Mouse (Mus musculus): ENCODE data around the gene Rhof.
A peak's percentile ranks its signal among the peaks of the same experiment; 100 is the strongest.
"Not testable (repeated sequence)": the region's sequence is repeated elsewhere in the genome, so short reads cannot be mapped to it uniquely, and the experiment has no call there.

Gene Rhof

DNA sequence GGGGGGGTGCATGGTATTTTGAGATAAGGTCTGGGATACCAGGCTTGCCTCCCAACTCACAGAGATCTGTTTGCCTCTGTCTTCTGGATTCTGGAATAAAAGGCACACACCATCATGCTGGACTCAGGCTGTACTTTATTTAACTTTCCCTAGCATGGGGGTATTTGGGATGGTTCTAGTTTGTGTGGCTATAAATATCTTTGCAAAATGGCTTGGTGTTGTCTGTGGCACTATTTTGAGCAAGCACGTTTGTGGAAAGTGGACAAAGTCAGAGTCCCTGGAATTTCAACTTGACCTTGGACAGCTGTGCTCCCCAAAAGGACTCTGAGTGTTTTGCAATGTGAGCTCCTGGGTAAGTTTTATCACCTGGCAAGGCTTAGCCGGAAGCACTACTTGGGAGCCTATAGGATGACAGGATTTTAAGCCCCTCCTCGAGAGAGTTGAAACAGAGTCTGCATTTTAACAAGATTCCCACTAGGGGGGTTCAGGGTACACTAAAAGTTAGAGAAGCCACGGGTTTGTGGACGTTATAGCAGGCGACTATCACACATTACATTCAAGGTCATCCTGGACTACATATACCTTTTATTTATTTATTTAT lies 65.0 kb downstream of the Rhof start:
- no peak for DNase-seq (ENCODE audit: low read depth, low spot score)

DNA sequence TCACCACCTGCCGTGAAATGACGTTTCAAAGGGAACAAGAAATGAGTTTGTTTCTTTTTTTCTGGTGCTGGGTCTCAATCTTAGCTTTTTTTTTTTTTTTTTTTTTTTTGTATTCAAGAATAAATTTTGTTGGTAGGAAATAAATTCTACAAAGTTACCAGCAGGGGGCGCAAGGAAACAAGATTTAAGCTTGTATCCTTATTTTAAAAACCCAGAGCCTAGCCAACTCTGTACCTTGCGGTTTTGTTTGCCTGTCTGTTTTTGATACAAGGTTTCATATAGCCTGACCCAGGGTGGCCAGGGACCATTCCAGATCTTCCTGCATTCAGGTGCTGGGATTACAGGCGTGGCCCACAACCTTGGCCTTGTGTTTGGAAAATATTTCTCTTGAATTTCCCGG lies 68.3 kb downstream of the Rhof start:
- peak; percentile 86 for DNase-seq (ENCODE audit: low read depth, low spot score)

DNA sequence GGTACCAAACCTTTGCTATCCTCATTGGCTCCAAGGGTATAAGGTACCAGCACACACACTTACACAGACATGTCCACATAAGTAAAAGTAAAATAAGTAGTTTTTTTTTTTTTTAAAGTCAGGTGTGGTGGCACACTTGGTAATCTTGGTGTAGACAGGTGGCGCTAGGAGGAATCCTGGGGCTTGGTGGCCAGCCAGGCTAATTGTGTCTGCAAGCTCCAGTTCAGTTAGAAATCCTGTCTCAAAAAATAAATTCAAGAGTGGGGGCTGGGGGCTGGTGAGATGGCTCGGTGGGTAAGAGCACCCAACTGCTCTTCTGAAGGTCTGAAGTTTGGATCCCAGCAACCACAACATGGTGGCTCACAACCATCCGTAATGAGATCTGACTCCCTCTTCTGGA lies 69.4 kb downstream of the Rhof start:
- DNase-seq (ENCODE audit: low read depth, low spot score), result no peak

DNA sequence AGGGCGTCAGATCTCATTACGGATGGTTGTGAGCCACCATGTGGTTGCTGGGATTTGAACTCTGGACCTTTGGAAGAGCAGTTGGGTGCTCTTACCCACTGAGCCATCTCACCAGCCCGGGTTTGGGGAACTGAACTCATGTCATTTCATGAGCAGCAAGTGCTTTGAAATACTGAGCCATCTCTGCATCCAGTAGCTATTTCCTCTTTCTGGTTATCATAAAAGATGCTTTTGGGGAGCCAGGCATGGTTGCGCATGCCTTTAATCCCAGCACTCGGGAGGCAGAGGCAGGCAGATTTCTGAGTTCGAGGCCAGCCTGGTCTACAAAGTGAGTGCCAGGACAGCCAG lies 71.1 kb downstream of the Rhof start:
- DNase-seq (ENCODE audit: low read depth, low spot score), result not testable (repeated sequence)

GRCm38 (mm10) chr5:123060706-123061401 lies 71.6 kb downstream of the Rhof start:
- peak; percentile 70 for DNase-seq (ENCODE audit: low read depth, low spot score)

DNA sequence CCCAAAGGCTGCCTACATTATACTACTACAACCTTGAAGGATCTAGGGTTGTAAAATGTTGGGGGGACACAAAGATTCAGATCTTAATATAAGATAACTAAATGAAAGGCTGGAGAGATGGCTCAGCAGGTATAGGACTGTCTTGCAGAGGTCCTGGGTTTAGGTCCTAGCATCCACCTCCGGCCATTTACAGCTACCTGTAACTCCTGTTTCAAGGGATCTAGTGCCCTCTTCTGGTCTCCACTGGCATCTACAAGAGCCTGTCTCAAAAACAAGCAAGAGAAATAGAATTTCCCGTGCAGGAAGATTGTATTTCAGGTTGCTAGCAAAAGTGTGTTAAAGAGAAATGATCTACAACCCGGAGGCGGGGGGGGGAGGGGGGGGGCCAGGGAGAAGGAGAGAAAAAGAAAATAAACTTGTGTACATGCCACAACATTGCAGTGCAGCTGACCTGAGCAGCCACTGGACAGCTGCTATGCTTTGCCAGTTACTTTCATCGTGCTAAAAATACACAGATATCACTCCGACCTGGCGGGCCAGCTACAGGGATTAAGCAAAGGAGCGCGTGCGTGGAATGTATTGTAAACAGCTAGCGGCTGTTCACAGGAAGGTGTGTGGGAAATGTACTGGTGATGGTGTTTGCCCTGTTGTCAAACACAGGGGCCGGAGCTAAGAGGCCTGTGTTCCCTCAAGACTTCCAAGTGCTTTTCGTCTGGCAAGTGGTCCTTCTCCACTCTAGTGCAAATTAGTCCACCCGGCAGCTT lies 72.6 kb downstream of the Rhof start:
- DNase-seq (ENCODE audit: low read depth, low spot score), result peak; percentile 78

DNA sequence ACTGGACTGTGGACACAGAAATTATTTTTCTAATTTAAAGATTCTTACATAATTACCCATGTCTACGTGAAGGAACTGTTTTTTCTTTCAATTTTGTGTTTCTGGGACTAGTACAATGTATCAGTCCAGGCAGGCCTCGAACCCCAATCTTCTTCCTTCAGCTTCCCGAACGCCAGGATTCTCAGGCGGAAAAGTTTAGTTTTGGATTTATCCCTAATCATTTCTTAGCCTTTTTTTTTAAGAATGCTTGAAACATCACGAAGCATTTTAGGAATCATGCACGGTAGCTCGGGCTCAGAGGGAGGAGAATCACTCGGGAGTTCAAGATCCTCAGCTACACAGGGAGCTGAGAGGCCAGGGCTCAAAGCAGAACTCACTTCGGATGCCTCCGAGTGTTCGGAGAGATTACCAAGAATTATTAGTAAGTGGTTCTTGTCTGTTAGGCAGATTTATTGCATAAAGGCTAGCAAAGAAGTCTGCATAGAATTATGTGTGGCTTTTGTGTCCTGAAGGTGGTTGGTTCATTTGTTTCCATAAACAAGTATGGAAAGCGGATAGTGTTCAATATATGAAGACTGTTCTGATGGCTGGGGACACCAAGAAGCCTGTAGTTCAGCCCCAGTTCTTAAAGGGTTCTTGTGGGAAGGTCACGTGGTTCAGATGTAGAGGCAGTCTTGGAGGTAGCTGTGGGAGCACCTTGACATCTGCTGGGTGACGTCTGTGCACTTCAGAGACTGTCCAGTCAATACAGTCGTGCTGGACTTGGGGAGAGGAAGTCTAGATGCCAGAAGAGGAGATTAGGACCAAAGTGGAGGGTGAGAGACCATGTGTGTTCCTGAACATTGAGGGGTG lies 74.0 kb downstream of the Rhof start:
- DNase-seq (ENCODE audit: low read depth, low spot score), result no peak

- DNase-seq (ENCODE audit: low read depth, low spot score), result peak; percentile 100
Observed at GRCm38 (mm10) chr5:123057366-123058250, 74.9 kb downstream of the Rhof start.

All from skeletal muscle tissue, adult 2 months (tissue).